Mouse (Mus musculus) testis, adult 2 months (tissue): ENCODE results near the gene Dusp16.

Experiments
- CTCF ChIP-seq: fragments of 200-500 bp; IDR thresholded peaks from 2 replicates; pipeline ENCODE4 v1.5.1; 2012; ENCODE audit warnings: low read depth, mild to moderate bottlenecking, inconsistent platforms, low read length, moderate library complexity; ENCODE audit not compliant: control insufficient read depth, insufficient read depth, insufficient replicate concordance
- POLR2A ChIP-seq: fragments of 200-500 bp; IDR thresholded peaks from 2 replicates; pipeline ENCODE4 v1.6.1; 2012; ENCODE audit warnings: low read depth, mild to moderate bottlenecking, inconsistent platforms, low read length, moderate library complexity; ENCODE audit not compliant: control insufficient read depth

DNA sequence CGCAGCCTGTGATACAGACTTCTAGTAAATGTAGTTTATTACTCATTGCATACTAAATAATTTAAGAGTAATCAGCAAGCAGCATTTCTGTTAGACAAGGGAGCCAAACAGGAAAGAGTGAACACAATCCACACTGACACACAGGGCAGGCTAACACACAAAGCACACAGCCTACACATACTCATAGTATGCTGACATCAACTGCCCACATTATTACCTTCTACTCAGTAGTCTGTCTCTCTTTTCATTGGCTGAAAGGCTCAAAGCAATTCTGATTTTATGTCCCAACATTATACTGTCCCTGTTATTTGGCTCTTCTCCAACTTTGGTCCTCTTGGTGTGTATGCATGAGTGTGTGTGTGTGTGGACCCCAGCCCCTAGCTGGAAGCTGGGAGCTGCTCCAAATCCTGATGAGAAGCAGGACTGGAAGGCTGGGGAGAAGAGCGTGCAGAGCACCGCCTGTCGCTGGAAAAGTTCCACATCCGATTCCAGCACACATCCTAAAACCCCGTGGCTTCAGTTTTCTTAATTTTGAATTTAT, 70.6 kb downstream of the Dusp16 start:
- no peak for TF ChIP-seq CTCF
- no peak for TF ChIP-seq POLR2A
